Mouse (Mus musculus) heart, postnatal 10 days (tissue): ENCODE measurements at regions not wholly inside any gene's neighbourhood (a gene's known extent, or its start where the extent isn't known, plus 50 kb on each side); places are given as distances from the start of the nearest gene placed in this dataset.

ENCODE experiments used
- DNase-seq, 2 experiments: peaks; one replicate each; pipeline ENCODE4 v3.0.0; 2021
- intact Hi-C: fragments of 180-260 bp; cut with DNase I; formaldehyde crosslinking; loops from one replicate; pipeline ENCODE4 v1.15.1; 2025

DNA sequence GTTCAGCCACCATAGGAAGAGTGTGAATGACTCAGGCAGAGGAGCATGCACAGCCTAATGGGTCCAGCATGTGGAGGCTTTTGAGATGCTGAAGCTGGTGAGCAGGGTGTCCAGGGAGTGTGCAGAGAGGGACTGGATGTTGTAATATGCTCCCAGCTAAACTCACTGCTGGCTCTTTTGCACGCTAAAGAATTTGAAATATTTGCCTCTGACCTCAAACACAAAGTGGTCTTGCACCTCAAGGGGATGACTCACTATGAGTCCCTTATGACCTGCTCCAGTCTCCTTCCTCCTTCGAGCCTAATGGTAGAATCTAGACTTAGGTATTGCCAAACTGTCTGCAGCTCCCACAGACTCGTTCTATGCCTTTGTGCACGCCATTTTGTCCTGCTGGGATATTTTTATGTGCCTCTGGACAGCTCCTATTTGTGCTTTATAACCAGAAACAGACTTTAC is 55.0 kb upstream of the Slit3 start:
- peak; percentile 5 to 6 for DNase-seq

GRCm38 (mm10) chr11:35057791-35058190 is 63.2 kb upstream of the Slit3 start:
- intact Hi-C loops: no loop called here
- DNase-seq: no peak

More for the DNA sequence above, 55.0 kb upstream of the Slit3 start:
- intact Hi-C loops: no loop called here

DNA sequence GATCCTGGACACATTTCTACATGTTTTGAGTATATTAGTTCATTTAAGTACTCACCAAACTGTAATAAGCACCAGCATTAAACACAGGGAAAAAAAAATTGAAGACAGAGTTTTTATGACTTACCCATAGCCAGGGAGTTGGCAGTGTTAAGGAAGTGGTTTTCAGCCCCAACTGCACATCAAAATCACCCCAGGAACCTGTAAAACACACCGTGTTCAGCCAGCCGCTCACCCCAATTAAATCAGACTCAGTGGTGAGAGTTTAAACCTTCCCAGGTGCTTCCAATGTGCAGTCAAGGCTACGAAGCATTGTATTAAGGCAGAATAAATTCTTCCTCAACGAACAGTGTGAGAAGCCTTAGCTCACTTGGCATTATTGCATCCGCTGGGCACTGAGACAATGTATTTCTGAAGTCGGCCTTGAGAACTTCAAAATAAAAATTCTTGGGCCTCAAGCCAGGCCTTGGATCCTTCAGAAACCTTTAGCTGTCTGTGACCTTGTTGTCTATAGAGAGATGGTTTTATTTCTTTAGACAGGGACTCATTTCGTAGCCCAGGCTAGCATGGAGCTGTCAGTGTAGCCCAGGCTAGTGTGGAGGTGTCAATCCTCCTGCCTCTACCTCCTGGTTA is 65.4 kb upstream of the Slit3 start:
- intact Hi-C loops: no loop called here
- no peak for DNase-seq

- DNase-seq: no peak
- intact Hi-C loops: no loop called here
Observed at GRCm38 (mm10) chr11:35053613-35053950, 67.4 kb upstream of the Slit3 start.

- intact Hi-C loops: no loop called here
- no peak for DNase-seq
Observed at GRCm38 (mm10) chr11:35052856-35053612, 68.0 kb upstream of the Slit3 start.

GRCm38 (mm10) chr11:35049663-35050215 is 71.3 kb upstream of the Slit3 start:
- no peak for DNase-seq
- intact Hi-C loops: no loop called here

DNA sequence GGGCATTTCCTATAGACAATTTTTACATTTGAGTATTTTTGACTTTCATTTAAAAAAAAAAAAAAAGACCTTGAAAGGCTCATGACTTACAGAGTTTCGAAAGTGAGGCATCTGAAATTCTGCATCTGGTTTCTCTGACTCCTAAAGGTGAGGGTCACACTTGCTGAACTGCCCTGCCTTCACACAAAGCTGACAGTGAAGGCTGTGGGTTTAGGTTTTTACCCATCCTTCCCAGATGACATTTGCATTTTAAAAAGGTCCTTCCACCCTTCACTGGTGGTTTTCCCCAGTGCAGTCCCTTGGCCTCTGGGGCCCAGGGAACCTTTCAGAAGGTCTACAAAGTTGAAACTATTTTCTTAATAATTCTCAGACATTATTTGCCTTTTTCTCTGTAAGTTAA is 76.4 kb upstream of the Slit3 start:
- intact Hi-C loops: no loop called here
- no peak for DNase-seq

DNA sequence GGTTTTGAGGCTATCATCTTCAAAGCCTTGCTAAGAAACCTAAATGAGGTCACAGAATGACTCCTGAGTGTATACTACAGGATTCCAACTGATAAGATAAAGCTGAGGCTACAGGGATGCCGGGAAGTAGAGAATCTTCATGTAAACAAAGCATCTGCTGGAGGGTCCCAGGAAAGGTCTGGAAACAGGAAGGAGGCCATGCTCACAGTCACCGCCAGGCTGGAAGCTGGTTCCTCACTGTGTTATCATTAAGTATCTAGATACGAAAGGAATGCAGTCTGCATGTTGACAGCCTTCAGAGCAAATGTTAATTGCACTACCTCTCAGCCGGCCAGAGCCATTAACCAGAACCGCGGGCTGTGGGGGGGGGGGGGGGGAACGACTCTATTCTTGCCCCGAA is 96.6 kb upstream of the Slit3 start:
- intact Hi-C loops: no loop called here

GRCm38 (mm10) chr11:35023813-35024212 is 97.2 kb upstream of the Slit3 start:
- no peak for DNase-seq
- intact Hi-C loops: no loop called here

More for the DNA sequence above, 96.6 kb upstream of the Slit3 start:
- DNase-seq: no peak

DNA sequence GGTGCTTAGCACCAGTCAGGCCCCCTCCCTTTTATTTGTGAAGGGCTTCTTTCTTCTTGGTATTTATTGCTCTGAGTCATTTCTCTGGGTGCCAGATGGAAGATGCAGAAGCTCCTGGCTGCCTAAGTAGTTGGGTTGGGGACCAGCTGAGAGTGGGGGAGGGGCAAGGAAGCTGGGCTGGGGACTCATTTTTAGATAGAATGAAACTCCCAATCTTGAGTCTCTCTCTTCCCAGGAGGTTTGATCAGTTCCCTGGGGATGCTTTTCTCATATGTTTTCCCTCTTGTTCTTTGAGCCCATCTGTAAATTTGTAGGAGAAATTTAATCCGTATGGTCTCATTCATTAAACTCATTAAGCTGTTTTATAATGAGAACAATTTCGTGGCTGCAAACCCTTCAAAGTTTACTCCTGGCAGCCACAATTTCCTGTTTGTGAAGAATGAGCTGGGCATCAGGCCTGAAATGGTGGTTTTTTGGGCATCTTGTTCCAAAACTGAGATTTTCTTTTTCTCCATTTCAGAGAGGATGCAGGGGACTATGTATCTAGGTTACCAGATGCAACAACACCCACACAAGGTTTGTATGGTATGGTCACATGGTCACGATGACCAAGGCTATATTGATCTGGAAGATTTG is 98.9 kb upstream of the Slit3 start:
- DNase-seq: peak in 1 of 2 experiments; percentile 17
- intact Hi-C loops: no loop called here

- intact Hi-C loops: no loop called here
Observed at GRCm38 (mm10) chr11:35016998-35017397, 104.0 kb upstream of the Slit3 start.

DNA sequence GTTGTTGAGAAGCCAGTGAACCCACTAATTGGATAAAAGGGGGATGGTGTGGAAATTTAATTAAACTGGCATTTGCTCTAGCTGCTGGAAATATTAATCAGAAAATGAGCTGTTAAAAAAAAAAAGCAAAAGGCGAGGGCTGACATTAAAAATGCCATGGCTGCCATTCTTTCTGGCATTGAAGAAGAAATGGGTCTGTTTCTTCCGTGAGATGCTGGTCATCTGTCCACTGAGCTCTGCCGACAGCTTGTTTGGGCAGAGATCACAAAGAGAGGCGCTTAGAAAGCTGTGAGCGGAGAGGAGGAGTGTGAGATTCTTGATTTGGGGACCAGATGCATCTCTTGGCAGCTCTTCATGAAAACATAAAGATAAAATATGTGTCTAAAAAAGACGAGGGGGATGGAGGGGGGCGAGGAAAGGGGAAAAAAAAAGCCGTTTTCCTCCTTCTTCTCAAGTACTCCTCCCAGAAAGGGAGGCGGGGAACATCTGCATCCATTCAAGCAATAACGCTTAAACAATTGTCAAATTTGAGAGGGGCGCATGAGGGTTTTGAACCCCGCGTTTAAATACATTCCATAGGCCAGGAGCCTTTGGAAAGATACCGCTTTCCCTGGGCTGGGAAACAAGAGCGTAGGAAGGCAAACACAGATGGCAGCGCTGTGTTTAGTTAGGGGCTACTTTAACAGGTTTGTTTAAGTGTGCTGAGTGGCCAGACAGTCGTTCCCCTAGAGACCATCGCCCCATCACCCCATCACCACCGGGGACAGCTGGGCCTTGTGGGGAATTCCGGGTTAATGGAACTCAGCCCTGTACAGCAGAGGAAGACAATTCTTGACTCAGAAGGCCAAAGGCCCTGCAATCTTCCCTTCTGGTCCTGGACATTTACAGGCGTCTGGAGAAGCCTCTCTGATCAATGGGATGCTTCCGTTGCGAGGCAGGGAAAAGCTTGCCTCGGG is 109.2 kb upstream of the Slit3 start:
- intact Hi-C loops: no loop called here

More at GRCm38 (mm10) chr11:35016998-35017397, 104.0 kb upstream of the Slit3 start:
- DNase-seq: no peak

DNA sequence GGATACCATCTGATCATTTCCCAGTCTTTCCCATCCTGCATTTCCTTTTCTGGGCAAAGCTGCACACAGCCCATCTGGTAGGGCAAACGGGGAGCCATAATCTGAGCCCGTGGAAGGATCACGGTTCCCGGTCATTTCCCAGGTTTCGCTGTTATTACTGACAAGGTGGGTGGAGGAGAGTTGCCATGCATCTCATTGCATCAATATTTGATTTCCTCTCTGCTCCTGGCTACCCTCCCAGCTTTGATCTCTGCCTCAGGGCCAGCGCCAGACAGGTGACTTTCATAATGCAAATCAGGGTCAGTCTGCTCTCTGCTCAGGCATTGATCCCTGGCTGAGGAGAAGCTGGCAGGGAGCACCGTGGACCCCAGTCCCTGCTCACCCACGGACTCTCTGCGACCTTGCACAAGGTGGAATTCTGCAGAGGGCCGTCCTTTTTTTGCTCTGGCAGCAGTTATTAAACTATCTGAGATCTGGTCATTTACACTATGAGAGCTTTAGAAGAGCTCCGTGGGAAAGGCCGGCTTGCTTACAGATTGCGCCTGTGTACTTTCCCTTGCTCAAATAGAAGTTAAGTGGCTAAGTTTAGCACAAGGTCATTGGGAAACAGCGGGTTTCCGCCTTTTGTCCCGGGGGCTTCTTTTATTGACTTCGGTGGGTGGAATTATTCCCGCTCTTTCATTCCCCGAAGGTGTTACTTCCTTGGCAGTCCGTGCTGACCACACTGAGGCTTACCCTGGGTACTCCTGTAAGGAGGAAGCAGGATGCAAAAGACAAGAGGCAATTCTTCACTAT is 114.1 kb upstream of the Slit3 start:
- no peak for DNase-seq
- intact Hi-C loops: no loop called here

More for the DNA sequence above, 109.2 kb upstream of the Slit3 start:
- DNase-seq: no peak

DNA sequence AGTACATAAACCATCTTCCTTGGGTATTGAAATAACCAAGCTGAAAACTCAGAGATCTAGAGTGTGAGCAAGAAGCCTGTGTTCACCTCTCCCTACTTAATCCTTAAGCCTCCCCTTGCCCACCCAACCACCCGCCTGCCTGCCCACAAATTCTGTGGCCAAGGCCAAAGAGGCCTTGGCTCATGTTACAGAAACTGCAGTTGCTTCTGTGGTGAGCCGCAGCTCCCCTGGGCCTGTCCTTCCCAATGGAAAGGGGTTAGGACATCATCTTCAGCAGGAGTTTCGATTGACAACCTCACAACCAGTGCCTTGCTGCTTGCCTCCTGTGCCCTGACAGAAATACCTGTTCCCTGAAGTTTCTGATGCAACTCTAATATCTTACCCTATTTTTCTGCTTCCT is 115.9 kb upstream of the Slit3 start:
- intact Hi-C loops: no loop called here
- DNase-seq: no peak

DNA sequence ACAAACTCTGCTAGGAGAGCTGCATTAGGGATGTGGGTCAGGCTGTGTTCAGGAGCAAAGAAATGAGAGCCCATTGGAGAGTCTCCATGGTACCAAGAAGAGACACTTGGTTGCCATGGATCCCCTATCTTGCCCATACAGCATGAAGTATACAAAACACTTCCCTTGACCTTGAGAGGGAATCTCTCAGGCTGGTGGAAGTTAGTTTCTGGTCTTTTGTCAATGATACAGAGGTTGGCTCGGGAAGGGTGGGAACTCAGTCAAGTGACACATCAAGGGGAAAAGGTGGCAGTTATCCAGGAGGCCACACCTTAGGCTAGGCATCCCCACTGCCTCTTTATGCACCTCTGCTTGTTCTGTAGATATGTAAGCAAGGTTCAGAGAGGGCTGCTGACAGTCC is 116.6 kb upstream of the Slit3 start:
- intact Hi-C loops: no loop called here
- DNase-seq: no peak

GRCm38 (mm10) chr11:35003956-35004355 is 117.1 kb upstream of the Slit3 start:
- intact Hi-C loops: no loop called here
- DNase-seq: no peak

DNA sequence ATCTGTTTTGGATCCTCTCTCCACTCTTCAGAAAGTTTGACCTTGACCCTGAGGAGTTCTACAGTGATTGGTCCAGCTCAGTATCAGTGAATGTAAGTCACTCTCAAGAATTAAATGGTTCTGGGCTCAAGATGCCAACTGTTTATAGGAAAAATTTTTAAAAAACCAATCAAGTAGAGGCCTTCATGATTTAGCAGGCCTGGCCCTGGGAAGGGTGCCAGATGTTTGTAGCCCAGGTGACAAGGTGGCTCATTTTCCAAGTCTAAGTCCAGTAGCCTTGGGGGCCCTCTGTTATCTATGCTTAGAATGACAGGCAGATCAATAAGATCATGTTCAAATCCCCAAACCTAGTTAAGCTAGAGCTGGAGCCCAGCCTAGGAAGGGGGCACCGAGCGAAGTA is 123.1 kb upstream of the Slit3 start:
- intact Hi-C loops: no loop called here
- DNase-seq: no peak

DNA sequence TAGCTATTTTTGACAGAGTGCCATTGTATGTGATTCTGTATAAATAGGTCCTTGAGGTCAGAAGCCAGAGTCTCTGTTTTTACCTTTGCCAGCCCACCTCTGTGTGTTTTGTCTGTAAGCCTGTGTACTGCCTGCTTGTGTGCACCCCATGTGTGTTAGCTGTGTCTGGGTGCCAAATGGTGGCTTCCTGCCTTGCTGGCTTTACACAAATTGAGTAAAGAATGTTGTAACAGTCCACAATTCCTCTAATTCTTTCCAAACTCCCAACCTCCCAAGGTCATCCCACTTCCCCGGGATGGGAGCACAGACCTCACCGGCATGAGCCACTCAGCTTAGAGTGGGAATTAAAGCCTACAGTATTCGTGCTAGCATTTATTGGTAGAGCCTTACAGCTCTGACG is 125.5 kb upstream of the Slit3 start:
- DNase-seq: no peak
- intact Hi-C loops: no loop called here

DNA sequence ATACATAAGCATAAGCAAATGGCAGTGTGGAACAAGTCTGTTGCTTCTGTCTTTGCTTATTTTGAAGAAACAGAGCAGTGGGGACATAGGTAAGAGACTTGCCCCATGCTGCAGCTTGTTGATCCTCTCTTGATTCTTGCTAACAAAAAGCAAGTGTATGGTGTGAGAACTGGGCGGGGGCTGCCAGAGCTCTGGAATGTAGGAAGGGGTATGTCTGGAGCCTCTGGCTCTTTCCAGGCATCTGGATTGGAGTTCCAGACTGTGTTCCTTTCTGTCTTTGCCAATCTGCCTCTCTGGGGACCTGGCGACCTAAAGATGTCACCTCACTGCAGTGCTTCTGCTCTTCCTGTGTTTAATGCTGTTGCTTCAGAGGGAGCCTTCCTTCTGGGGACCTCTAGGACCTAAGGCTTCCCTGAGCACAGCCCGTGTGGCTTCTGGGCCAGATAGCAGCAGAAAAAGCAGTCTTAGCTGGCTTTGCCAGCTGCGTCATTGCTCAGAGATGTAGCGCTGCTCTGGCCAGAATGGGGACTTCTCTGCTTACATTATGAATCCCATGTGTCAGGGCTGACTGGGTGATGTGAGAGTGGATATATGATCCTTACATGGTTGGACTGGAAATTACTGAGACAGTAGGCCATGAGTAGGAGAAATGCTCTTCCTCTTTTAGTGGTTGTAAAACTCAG is 138.1 kb upstream of the Slit3 start:
- intact Hi-C loops: no loop called here
- DNase-seq: no peak
